Mouse (Mus musculus): ENCODE measurements at regions not wholly inside any gene's neighbourhood (a gene's known extent, or its start where the extent isn't known, plus 50 kb on each side); places are given as distances from the start of the nearest gene placed in this dataset.

DNA sequence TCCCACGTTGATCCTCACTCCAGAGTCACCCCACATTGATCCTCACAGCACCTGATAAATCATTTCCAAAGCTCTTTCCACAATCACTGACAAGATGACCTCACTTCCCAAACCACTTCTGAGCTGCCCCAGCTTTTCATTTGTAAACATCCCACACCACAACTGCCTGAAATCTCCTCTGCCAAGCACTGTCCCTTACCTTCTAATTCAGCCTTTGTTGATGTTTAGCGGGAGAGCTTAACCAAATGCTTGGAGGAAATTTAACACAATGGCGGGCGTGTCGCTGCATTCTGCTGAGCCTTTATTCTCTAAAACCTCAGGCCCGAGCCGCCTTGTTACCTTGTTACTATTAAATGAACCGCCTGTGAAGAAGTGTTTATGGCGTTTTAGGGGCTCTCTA, 445.9 kb downstream of the Ttll7 start:
- Histone ChIP-seq H3K4me1 (ENCODE audit: control insufficient read depth, insufficient read depth) (no peaks in the 10 kb centered on the region), H3K27ac (ENCODE audit: low read depth) (no peak overlapping the region), H3K36me3 (replicated peaks; ENCODE audit: control insufficient read depth, insufficient read depth, low read length) (no peaks in the 10 kb centered on the region), H3K9me3 (replicated peaks; ENCODE audit: control insufficient read depth, low read length) (no peaks in the 10 kb centered on the region), H3K4me3 (ENCODE audit: low read depth, low read length) (no peak overlapping the region), H3K27me3 (ENCODE audit: control insufficient read depth, insufficient read depth, low read length) (no peaks in the 10 kb centered on the region; the same call in 1 of the 2 replicates), H3K4me2 (ENCODE audit: low read depth, low read length) (no peak overlapping the region), H3K9ac (replicated peaks; ENCODE audit: low read depth, low read length) (no peak overlapping the region)
- no peak for DNase-seq (ENCODE audit: low spot score)
- ATAC-seq (ENCODE audit: insufficient read depth, low read depth) = no peak
- 47% methylated on average over 9 of the region's 9 CpGs for WGBS
- no peak for TF ChIP-seq CTCF (IDR thresholded peaks at IDR 0.05; ENCODE audit: low read depth)
- TF ChIP-seq EP300 (IDR thresholded peaks at IDR 0.05; ENCODE audit: low read depth) = no peak

DNA sequence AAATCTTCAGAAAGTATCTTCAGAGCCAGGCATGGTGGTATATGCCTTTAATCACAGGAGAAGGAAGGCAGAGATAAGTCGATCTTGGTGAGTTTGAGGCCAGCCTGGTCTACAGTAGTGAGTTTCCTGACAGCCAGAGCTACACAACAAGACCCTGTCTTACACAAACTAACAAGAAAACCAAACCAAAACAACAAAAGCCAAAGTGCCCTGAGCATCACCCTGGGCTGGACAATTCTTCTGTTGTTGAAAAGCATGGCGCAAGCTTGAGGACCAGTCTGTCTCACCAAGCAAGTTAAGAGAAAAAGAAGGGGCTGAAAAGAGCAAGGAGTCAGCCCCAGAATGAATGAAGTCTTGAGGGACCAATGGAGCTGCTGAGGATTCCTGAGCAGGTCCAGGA, 473.4 kb downstream of the Ttll7 start:
- DNase-seq (ENCODE audit: low spot score) (no peak), ATAC-seq (ENCODE audit: insufficient read depth, low read depth) (no peak)
- no peaks in the 10 kb centered on the region for H3K27me3 ChIP-seq (ENCODE audit: control insufficient read depth, insufficient read depth, low read length)
- no peak overlapping the region for H3K4me2 ChIP-seq (ENCODE audit: low read depth, low read length)
- H3K36me3 ChIP-seq (replicated peaks; ENCODE audit: control insufficient read depth, insufficient read depth, low read length) = no peaks in the 10 kb centered on the region
- no peak overlapping the region for H3K9ac ChIP-seq (replicated peaks; ENCODE audit: low read depth, low read length)
- no peak overlapping the region for H3K4me3 ChIP-seq (ENCODE audit: low read depth, low read length)
- no peaks in the 10 kb centered on the region for H3K4me1 ChIP-seq (ENCODE audit: control insufficient read depth, insufficient read depth)
- H3K9me3 ChIP-seq (replicated peaks; ENCODE audit: control insufficient read depth, low read length) = no peaks in the 10 kb centered on the region
- TF ChIP-seq EP300 (IDR thresholded peaks at IDR 0.05; ENCODE audit: low read depth) = no peak
- TF ChIP-seq CTCF (IDR thresholded peaks at IDR 0.05; ENCODE audit: low read depth) = no peak
- H3K27ac ChIP-seq (ENCODE audit: low read depth) = no peak overlapping the region
- 84% methylated on average over 2 of the region's 2 CpGs for WGBS

DNA sequence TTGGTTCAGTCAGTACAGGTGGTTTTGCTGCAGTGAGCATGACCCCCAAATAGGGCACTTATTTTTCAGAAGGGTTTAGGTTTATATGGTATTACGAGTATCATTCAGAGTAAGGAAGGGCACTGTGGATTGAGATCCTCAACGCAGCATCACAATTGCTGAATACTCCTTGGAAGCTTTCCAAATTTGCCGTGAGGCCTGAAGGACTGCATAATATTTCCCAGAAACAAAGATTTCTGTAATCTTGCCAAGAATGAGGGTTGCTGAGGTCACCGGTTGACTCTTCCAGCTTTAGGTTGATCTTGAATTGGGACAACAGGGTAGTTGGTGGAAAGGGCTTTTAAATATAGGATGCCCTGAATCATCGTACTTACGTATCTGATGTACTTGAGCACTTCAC, 482.1 kb downstream of the Ttll7 start:
- 60% methylated on average over 6 of the region's 6 CpGs for WGBS
- no peak overlapping the region for H3K4me2 ChIP-seq (ENCODE audit: low read depth, low read length)
- H3K4me1 ChIP-seq (ENCODE audit: control insufficient read depth, insufficient read depth) = 0 out of 2 replicates have a peak, but pooled peaks cover 5% of the 10 kb centered on the region
- H3K27me3 ChIP-seq (ENCODE audit: control insufficient read depth, insufficient read depth, low read length) = no peaks in the 10 kb centered on the region
- H3K4me3 ChIP-seq (ENCODE audit: low read depth, low read length) = no peak overlapping the region
- H3K27ac ChIP-seq (ENCODE audit: low read depth) = no peak overlapping the region
- no peaks in the 10 kb centered on the region for H3K36me3 ChIP-seq (replicated peaks; ENCODE audit: control insufficient read depth, insufficient read depth, low read length)
- ATAC-seq (ENCODE audit: insufficient read depth, low read depth) (no peak), DNase-seq (ENCODE audit: low spot score) (no peak)
- H3K9me3 ChIP-seq (replicated peaks; ENCODE audit: control insufficient read depth, low read length) = no peaks in the 10 kb centered on the region
- no peak for TF ChIP-seq EP300 (IDR thresholded peaks at IDR 0.05; ENCODE audit: low read depth)
- no peak for TF ChIP-seq CTCF (IDR thresholded peaks at IDR 0.05; ENCODE audit: low read depth)
- H3K9ac ChIP-seq (replicated peaks; ENCODE audit: low read depth, low read length) = no peak overlapping the region

DNA sequence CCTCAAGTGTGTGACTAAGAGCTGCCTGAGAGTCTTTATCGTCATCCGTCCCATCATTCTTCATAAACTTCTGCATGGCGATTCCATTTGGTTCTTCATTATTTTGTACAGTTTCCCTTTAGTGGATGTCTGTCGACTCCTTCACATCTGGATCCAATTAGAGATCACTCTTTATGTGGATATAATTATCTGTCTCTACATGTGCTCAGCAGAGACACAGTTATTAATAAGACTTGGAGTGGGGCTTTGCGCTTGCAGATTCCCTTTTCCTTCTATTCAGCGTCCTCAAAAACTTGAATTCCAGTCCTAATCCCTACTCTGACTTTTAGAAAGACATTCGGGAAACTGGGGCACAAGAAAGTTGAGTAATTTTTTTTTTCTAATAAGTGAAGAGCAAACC, 483.1 kb downstream of the Ttll7 start:
- Histone ChIP-seq H3K36me3 (replicated peaks; ENCODE audit: control insufficient read depth, insufficient read depth, low read length) (no peaks in the 10 kb centered on the region), H3K4me2 (ENCODE audit: low read depth, low read length) (no peak overlapping the region), H3K27me3 (ENCODE audit: control insufficient read depth, insufficient read depth, low read length) (no peaks in the 10 kb centered on the region), H3K9me3 (replicated peaks; ENCODE audit: control insufficient read depth, low read length) (no peaks in the 10 kb centered on the region), H3K27ac (ENCODE audit: low read depth) (no peak overlapping the region), H3K9ac (replicated peaks; ENCODE audit: low read depth, low read length) (no peak overlapping the region), H3K4me3 (ENCODE audit: low read depth, low read length) (no peak overlapping the region), H3K4me1 (ENCODE audit: control insufficient read depth, insufficient read depth) (0 out of 2 replicates have a peak, but pooled peaks cover 5% of the 10 kb centered on the region)
- DNase-seq (ENCODE audit: low spot score) (no peak), ATAC-seq (ENCODE audit: insufficient read depth, low read depth) (no peak)
- TF ChIP-seq CTCF (IDR thresholded peaks at IDR 0.05; ENCODE audit: low read depth) (no peak), EP300 (IDR thresholded peaks at IDR 0.05; ENCODE audit: low read depth) (no peak)
- WGBS = 76% methylated on average over 7 of the region's 7 CpGs

DNA sequence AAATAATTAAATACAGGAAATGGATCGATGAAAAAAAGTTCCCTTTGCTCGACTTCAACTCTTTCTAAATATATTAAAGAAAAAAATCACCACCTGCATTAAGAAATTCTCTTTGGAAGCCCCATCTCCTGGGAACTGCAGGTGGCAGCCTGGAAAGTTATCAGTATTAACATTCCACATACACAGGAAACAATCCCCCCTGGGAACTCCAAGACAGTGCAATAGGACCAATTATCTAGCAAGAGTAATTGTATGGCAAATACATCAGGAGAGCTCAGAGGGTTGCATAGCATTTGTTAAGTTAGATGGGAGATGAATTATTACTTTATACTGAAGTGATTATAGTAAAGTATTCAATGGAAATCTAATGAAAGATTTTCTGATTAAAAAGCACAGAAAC, 487.3 kb downstream of the Ttll7 start:
- no peak for DNase-seq (ENCODE audit: low spot score)
- no peak for TF ChIP-seq CTCF (IDR thresholded peaks at IDR 0.05; ENCODE audit: low read depth)
- TF ChIP-seq EP300 (IDR thresholded peaks at IDR 0.05; ENCODE audit: low read depth) = no peak
- H3K9ac ChIP-seq (replicated peaks; ENCODE audit: low read depth, low read length) = no peak overlapping the region
- ATAC-seq (ENCODE audit: insufficient read depth, low read depth) = no peak
- H3K9me3 ChIP-seq (replicated peaks; ENCODE audit: control insufficient read depth, low read length) = no peaks in the 10 kb centered on the region
- H3K4me1 ChIP-seq (ENCODE audit: control insufficient read depth, insufficient read depth) = 0 out of 2 replicates have a peak, but pooled peaks cover under 1% of the 10 kb centered on the region
- 48% methylated on average over 2 of the region's 2 CpGs for WGBS
- H3K4me2 ChIP-seq (ENCODE audit: low read depth, low read length) = no peak overlapping the region
- H3K36me3 ChIP-seq (replicated peaks; ENCODE audit: control insufficient read depth, insufficient read depth, low read length) = no peaks in the 10 kb centered on the region
- H3K27me3 ChIP-seq (ENCODE audit: control insufficient read depth, insufficient read depth, low read length) = no peaks in the 10 kb centered on the region
- no peak overlapping the region for H3K4me3 ChIP-seq (ENCODE audit: low read depth, low read length)
- no peak overlapping the region for H3K27ac ChIP-seq (ENCODE audit: low read depth)

DNA sequence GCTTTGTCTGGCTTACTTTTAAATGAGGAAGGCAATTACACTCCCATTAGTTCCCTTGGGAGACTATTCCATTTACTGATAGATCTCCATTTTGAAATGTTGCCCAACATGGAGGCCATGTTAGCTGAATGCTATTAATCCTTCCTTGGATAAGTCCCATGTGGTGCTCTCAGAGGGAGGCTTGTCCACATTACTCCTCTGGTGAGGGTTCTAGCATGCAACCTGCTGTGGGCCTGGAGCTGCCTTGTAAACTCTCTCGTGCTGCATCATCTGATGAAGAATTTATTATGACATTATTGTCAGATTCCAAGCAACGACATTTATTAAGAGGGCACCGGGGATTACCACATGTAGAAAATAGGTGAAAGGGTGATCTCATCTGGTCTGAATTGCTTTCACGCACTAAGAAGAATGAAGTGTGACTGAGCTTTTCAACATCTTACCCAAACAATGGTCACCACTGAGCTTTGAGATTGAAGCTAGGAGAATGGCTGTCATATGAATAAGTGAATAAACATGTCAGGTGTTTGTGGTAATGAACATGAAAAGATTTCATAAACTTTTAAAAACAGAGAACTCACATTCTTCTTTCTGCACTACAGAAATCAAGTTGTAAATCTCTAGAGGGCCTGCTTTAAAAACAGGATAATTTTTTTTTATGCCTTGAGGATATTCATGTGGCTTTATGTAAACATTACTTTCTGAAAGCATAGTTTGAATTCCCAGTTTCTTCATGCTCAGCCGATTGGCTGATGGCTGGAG, 495.3 kb downstream of the Ttll7 start:
- no peaks in the 10 kb centered on the region for H3K4me1 ChIP-seq (ENCODE audit: control insufficient read depth, insufficient read depth)
- DNase-seq (ENCODE audit: low spot score) = no peak
- no peak overlapping the region for H3K27ac ChIP-seq (ENCODE audit: low read depth)
- H3K36me3 ChIP-seq (replicated peaks; ENCODE audit: control insufficient read depth, insufficient read depth, low read length) = no peaks in the 10 kb centered on the region
- TF ChIP-seq EP300 (IDR thresholded peaks at IDR 0.05; ENCODE audit: low read depth) (no peak), CTCF (IDR thresholded peaks at IDR 0.05; ENCODE audit: low read depth) (no peak)
- H3K27me3 ChIP-seq (ENCODE audit: control insufficient read depth, insufficient read depth, low read length) = no peaks in the 10 kb centered on the region
- 61% methylated on average over 5 of the region's 5 CpGs for WGBS
- H3K4me2 ChIP-seq (ENCODE audit: low read depth, low read length) = no peak overlapping the region
- no peak overlapping the region for H3K4me3 ChIP-seq (ENCODE audit: low read depth, low read length)
- no peaks in the 10 kb centered on the region for H3K9me3 ChIP-seq (replicated peaks; ENCODE audit: control insufficient read depth, low read length)
- no peak overlapping the region for H3K9ac ChIP-seq (replicated peaks; ENCODE audit: low read depth, low read length)
- no peak for ATAC-seq (ENCODE audit: insufficient read depth, low read depth)
